Mouse (Mus musculus): Measurements from ENCODE around the gene Uhrf1bp1. TPM values are rescaled to one million over a fixed set of nuclear protein-coding genes. Genes with fewer than 3 reads are reported as not detected.

Gene Uhrf1bp1
- total RNA-seq (2023) = 1 to 10 TPM; 4.3 to 4.4 TPM

GRCm38 (mm10) chr17:27856265-27856797, at the start of gene Uhrf1bp1:
Uhrf1bp1 (plus strand) TSS chr17:27856441.

GRCm38 (mm10) chr17:27820568-27821406, 35.5 kb upstream of the Uhrf1bp1 start, which contains the start of gene D17Wsu92e:
D17Wsu92e (minus strand) TSS chr17:27820648.

DNA sequence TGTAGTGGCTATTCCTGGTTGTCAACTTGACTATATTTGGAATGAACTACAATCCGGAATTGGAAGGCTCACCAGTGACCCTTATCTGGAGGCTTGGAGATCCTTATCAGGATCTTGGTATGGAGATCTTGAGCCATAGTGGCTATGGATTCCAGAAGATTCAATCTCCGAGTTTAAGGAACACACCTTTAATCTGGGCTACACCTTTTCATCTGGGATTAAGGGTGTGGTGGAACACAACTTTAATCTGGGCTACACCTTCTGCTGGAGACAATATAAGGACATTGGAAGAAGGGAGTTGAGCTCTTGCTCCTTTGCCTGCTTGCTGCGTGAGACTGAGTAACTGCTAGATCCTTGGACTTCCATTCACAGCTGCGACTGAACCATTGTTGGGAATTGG, 18.4 kb upstream of the Uhrf1bp1 start, which contains the start of gene Snrpc:
Gene Snrpc, plus strand, starts transcription at position 301 of the 400 bp plus-strand sequence.

DNA sequence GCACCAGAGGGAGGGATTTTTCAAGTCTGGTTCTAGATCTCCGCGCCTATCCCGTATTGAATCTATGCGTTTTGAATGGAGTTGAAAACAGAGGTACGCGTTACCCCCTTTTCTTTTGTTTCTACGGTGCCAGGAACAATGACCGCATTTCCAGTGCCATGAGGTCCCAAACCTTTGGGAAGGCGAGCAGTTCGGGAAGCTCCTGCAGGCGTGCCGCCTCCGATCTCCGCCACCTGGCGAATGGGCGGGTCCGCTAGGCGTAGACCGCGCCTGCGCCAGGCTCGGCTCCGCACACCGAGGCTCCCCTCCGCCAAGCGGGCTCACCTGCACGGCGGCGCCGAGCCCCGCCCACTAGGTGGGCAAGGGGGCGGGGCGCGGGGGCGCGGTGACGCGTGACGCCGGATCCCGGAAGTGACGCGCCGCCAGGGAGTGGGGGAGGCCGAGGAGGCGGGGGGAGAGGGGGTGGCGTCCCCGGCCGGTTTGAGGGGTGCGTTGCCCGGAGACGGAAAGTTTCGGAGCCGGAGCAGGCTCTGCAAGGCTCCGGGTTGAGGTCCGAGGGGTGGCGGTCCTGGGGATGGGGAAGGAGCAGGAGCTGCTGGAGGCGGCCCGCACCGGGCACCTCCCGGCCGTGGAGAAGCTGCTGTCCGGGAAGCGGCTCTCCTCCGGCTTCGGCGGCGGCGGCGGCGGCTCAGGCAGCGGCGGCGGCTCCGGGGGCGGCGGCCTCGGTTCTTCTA, 52.8 kb downstream of the Uhrf1bp1 start, which contains the start of gene Anks1:
Gene Anks1, plus strand, starts transcription at position 419 of the 734 bp plus-strand sequence.

DNA sequence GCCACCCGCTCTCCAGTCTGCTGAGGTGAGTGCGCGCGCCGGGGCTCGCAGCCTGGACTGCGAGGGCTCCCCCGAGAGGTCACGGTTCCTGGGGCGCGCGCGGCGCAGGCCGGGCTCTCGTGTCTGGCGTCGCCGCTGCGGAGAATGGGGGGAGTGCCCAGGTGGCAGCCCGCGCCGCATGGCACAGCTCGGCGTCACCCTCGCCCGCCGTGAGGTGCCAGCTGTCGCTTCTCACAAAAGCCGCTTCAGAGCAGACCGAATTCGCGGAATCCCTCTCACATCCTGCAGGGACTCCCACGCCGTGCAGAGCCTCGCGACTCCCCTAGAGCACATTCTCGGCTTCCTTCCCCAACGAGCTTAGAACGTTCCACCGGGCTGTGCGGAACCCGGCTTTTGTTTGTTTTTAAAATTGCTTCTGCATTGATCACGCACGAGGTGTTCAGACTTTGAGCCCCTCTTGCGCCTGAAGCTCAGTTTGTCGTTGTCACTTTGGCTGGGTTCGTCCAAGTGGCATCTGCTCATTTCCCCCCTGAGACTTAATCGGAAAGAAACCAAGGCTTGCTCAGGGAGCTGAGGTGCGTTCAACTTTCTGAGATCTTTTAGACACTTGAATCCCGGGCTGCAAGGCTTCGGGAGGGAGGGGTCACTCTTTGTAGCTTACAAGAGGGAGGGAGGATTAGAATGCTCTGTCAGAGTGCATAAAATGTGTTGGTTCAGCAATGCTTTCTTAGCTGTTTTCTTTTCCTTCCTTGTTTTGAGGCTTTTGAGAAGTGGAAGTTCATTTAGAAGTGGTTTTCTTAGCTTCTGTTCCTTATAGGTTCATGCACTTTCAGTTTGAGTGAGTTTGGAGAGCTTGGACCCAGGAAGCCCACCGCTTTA, 53.6 kb downstream of the Uhrf1bp1 start, which contains the start of gene Taf11:
Gene Taf11, minus strand, starts transcription at position 223 of the 879 bp plus-strand sequence.

Other genes with a start within 250 kb of the Uhrf1bp1 start
- gene Nudt3, start 232.9 kb upstream of the Uhrf1bp1 start, total RNA-seq (2023) = 100 to 1,000 TPM; 106 to 121 TPM
- gene RPS10-NUDT3, start 221.2 kb upstream of the Uhrf1bp1 start, total RNA-seq (2023) = not detected
- gene Rps10, start 219.8 kb upstream of the Uhrf1bp1 start, total RNA-seq (2023) = 1,000 to 10,000 TPM; 2,987 to 3,088 TPM
- 10 to 100 TPM; 41.0 to 46.9 TPM for gene Pacsin1, start 200.9 kb upstream of the Uhrf1bp1 start, total RNA-seq (2023)
- under 1 TPM in 1 of 2 experiments, not detected in 1; 0.44 TPM for gene Spdef, start 127.5 kb upstream of the Uhrf1bp1 start, total RNA-seq (2023)
- gene D17Wsu92e, start 35.8 kb upstream of the Uhrf1bp1 start, total RNA-seq (2023) = 10 to 100 TPM; 86.4 to 87.0 TPM
- gene Snrpc, start 18.3 kb upstream of the Uhrf1bp1 start, total RNA-seq (2023) = 10 to 100 TPM; 76.2 to 89.3 TPM
- gene Anks1, start 52.9 kb downstream of the Uhrf1bp1 start, total RNA-seq (2023) = 10 to 100 TPM; 55.5 to 56.6 TPM
- 10 to 100 TPM; 33.4 to 35.7 TPM for gene Taf11, start 53.4 kb downstream of the Uhrf1bp1 start, total RNA-seq (2023)
- 1 to 10 TPM; 1.6 to 1.9 TPM for gene Tcp11, start 224.2 kb downstream of the Uhrf1bp1 start, total RNA-seq (2023)